8 mouse cellular contexts compared by ENCODE assay signal in the genomic region with DNA sequence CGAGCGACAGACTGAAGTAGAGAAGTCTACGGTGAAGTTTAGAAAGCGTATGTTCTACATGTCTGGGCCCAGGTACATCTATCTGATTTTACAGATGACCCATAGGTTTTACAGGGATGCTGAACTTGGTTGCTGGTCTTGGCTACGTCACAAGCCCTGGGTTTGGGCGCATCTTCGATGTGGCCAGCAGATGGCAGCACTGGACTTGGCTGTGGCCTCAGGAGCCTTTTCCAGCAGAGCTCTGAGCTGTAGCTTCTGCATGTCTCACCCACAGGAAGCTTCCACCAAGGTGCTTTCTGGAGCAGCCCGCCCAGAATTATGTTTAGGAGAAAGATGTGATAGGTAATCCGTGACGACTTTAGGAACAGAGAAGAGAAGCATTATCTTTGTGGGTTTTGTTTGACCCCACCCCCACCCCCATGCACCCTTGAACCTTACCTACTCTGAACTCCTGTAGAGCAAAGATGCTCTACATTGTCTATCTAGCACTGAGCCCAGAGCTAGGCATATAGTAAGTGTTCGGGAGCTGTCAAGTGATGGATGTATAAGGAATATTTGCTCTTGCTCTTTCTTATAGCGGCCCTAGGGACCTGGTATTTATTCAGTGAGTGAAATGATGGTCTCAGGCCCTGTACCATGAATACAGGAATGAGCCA. TPM values are rescaled to one million over a fixed set of nuclear protein-coding genes. Genes with fewer than 3 reads are reported as not detected.
DNase-seq lines count a peak whose midpoint lies in the region; ATAC-seq and TF ChIP-seq lines count a peak whose summit lies in the region.

No protein-coding gene starts in this region.

- H3K36me3 ChIP-seq in heart, embryonic 12.5 days = no peaks in the 10 kb centered on the region
- H3K36me3 ChIP-seq in kidney, postnatal 0 days (ENCODE audit: insufficient read depth, low read length) = no peaks in the 10 kb centered on the region

- DNase-seq in CD4-positive helper T cell, adult 2 months (ENCODE audit: low read depth, low spot score) = peak; percentile 79
- DNase-seq in brain, adult 2 months (ENCODE audit: low read depth, low spot score) = peak; percentile 96
- peak; percentile 93 for DNase-seq in kidney, postnatal 0 days (ENCODE audit: low spot score)
- DNase-seq in liver = peak; percentile 85
- peak; percentile 88 for DNase-seq in naive thymus-derived CD4-positive, alpha-beta T cell, adult 2 months (ENCODE audit: low read depth)
- peak; percentile 83 to 94 for DNase-seq in spleen, postnatal 4 days (ENCODE audit: low spot score in 2 of 2)

- no peak overlapping the region for H3K27ac ChIP-seq in heart, embryonic 12.5 days (ENCODE audit: poor library complexity, severe bottlenecking)
- no peak overlapping the region for H3K27ac ChIP-seq in kidney, postnatal 0 days

- no peak overlapping the region for H3K4me3 ChIP-seq in heart, embryonic 12.5 days
- no peak overlapping the region for H3K4me3 ChIP-seq in kidney, postnatal 0 days (replicated peaks; ENCODE audit: low read depth, low read length)

- no peaks in the 10 kb centered on the region for H3K27me3 ChIP-seq in heart, embryonic 12.5 days (replicated peaks)
- H3K27me3 ChIP-seq in kidney, postnatal 0 days (ENCODE audit: insufficient read depth, low read length) = no peaks in the 10 kb centered on the region

- 0 out of 2 replicates have a peak, but pooled peaks cover 2% of the 10 kb centered on the region for H3K9me3 ChIP-seq in heart, embryonic 12.5 days (replicated peaks)
- no peaks in the 10 kb centered on the region for H3K9me3 ChIP-seq in kidney, postnatal 0 days (replicated peaks; ENCODE audit: low read length)

- H3K4me1 ChIP-seq in heart, embryonic 12.5 days (replicated peaks) = peaks cover 39% of the 10 kb centered on the region
- 0 out of 2 replicates have a peak, but pooled peaks cover 7% of the 10 kb centered on the region for H3K4me1 ChIP-seq in kidney, postnatal 0 days (replicated peaks; ENCODE audit: insufficient read depth, low read length)

- WGBS in heart, embryonic 12.5 days = 26% methylated on average over 12 of the region's 12 CpGs
- 29% methylated on average over 12 of the region's 12 CpGs for WGBS in kidney, postnatal 0 days

- H3K4me2 ChIP-seq in heart, embryonic 12.5 days = no peak overlapping the region
- no peak overlapping the region for H3K4me2 ChIP-seq in kidney, postnatal 0 days (ENCODE audit: low read length)

- peak; percentile 85 for ATAC-seq in erythroid progenitor cell, adult 5-6 weeks (replicated peaks; ENCODE audit: low FRiP score, poor library complexity, severe bottlenecking)
- peak; percentile 68; the same call in 1 of the 2 replicates for ATAC-seq in heart, embryonic 12.5 days (ENCODE audit: insufficient number of reproducible peaks, low FRiP score)
- ATAC-seq in kidney, postnatal 0 days (replicated peaks; ENCODE audit: low FRiP score, low read depth) = peak; percentile 60

- H3K9ac ChIP-seq in heart, embryonic 12.5 days = no peak overlapping the region
- H3K9ac ChIP-seq in kidney, postnatal 0 days (ENCODE audit: low read depth, low read length) = no peak overlapping the region

- TF ChIP-seq CTCF in kidney, postnatal 0 days (IDR thresholded peaks at IDR 0.05; ENCODE audit: low read depth) = peak; percentile 99

RNA-seq across cellular contexts. Expression of a gene that starts 50.7 kb away (rescaled TPM):
- total RNA-seq in erythroid progenitor cell, adult 5-6 weeks (2015; ENCODE audit: low replicate concordance) = 2.9 and 31.0 TPM in 2 replicates
- total RNA-seq in erythroid progenitor cell, adult 5-6 weeks (2017; ENCODE audit: low replicate concordance) = 3.0 TPM in 1 of 2 replicates, not detected in the other
- polyA plus RNA-seq in heart, embryonic 12.5 days (2016; fragmentation: Nextera tagmentation; extraction: Ambion mirVana) = 126 and 135 TPM in 2 replicates
- 186 and 191 TPM in 2 replicates for polyA plus RNA-seq in kidney, postnatal 0 days (2015; fragmentation: Nextera tagmentation; extraction: Ambion mirVana)
